Mouse (Mus musculus) testis, adult 2 months (tissue): ENCODE data around the gene R3hdm4. TPM values are rescaled to one million over a fixed set of nuclear protein-coding genes. Genes with fewer than 3 reads are reported as not detected.

ENCODE experiments used
- H3K27ac ChIP-seq: fragments of 200-500 bp; 2 replicates; pipeline ENCODE4 v1.5.1; 2012; ENCODE audit warnings: low read depth, low read length; ENCODE audit not compliant: control insufficient read depth, insufficient read depth
- H3K27me3 ChIP-seq: fragments of 200-500 bp; 2 replicates; pipeline ENCODE4 v1.6.1; 2012; ENCODE audit warnings: mild to moderate bottlenecking, low read length, moderate library complexity; ENCODE audit not compliant: control insufficient read depth, insufficient read depth
- H3K36me3 ChIP-seq: fragments of 200-500 bp; 2 replicates; pipeline ENCODE4 v1.6.1; 2012; ENCODE audit warnings: mild to moderate bottlenecking, low read length; ENCODE audit not compliant: control insufficient read depth, insufficient read depth
- H3K4me1 ChIP-seq: fragments of 200-500 bp; 2 replicates; pipeline ENCODE4 v1.6.1; 2012; ENCODE audit warnings: low read length; ENCODE audit not compliant: control insufficient read depth, insufficient read depth
- H3K4me3 ChIP-seq: fragments of 200-500 bp; 2 replicates; pipeline ENCODE4 v1.5.1; 2012; ENCODE audit warnings: low read depth, mild to moderate bottlenecking, low read length, moderate library complexity, mixed read lengths; ENCODE audit not compliant: control insufficient read depth
- CTCF ChIP-seq: fragments of 200-500 bp; IDR thresholded peaks from 2 replicates; pipeline ENCODE4 v1.5.1; 2012; ENCODE audit warnings: low read depth, mild to moderate bottlenecking, inconsistent platforms, low read length, moderate library complexity; ENCODE audit not compliant: control insufficient read depth, insufficient read depth, insufficient replicate concordance
- POLR2A ChIP-seq: fragments of 200-500 bp; IDR thresholded peaks from 2 replicates; pipeline ENCODE4 v1.6.1; 2012; ENCODE audit warnings: low read depth, mild to moderate bottlenecking, inconsistent platforms, low read length, moderate library complexity; ENCODE audit not compliant: control insufficient read depth
- polyA plus RNA-seq: library from polyadenylated mRNA; depleted of rRNA; stranded (reverse); fragments of >200 nt; gene quantifications from 2 replicates; pipeline ENCODE4 v1.2.3, GENCODE M21; 2012

Gene R3hdm4
- polyA plus RNA-seq, 1 experiment: 15.2 TPM

DNA sequence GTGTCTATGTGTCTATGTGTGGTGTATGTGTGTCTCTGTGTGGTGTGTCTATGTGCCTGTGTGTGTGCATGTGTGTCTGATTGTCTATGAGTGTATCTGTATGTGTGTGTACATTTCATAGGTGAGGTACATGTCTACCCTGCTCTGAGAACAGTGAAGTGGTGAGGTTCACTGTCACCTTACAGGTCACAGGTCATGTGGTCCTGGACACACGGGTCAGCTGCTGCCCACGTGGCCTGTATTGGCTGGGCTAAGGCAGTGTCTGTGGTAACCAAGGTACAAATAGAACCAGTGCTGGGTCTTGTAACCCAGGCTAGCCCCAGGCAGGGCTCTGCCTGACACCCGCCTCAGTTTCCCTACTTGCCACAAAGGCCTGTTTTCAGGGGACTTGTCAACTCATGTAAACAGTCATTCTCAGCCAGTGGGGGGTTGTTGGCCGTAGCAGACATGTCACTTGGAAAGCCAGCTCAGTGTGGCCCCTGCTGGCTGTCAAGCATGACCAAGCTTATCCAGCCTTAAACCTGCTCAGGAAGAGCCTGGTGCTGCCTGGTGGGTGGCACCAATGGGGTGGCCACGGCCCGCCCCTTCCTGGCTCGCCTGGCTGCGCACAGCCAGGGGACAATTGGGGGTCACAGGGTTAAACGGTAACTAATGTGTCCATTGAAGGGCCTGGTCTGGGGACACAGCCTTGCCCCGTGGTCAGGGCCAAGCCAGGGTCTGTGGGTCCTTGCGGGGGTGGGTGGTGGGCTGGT, 16.9 kb upstream of the R3hdm4 start:
- no peak for TF ChIP-seq CTCF
- TF ChIP-seq POLR2A: no peak
- H3K4me3 ChIP-seq: no peak overlapping the region
- no peaks in the 10 kb centered on the region for H3K27me3 ChIP-seq
- peaks cover 23% of the 10 kb centered on the region for H3K4me1 ChIP-seq
- H3K27ac ChIP-seq: no peak overlapping the region
- no peaks in the 10 kb centered on the region for H3K36me3 ChIP-seq

DNA sequence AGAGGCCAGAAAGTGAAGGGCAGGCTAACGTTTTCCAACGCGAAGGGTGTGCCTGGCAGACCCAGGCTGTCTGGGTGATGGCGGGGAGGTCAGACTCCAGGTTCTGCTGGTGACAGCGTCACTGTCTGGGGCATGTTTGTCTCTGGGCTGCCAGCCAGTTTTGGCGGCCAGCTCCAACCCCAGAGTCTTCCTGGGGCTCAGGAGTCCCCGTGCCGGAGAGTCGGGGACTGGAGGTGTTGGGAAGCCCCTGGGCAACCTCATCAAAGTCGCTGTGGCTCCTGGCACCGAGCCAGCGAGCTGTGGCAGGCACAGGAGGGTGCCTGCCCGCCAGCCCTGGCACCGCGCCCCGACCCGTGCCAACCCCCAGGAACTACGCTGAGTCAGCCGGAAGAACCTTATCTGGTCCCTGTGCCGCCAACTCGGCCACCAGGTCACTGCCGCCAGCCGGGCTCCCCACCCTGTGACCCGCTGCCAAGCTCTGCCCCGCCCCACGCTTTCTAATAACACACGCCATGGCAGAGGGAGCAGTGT, 16.0 kb upstream of the R3hdm4 start:
- no peak overlapping the region for H3K27ac ChIP-seq
- H3K4me1 ChIP-seq: peaks cover 29% of the 10 kb centered on the region
- TF ChIP-seq CTCF (no peak), POLR2A (no peak)
- H3K36me3 ChIP-seq: no peaks in the 10 kb centered on the region
- no peaks in the 10 kb centered on the region for H3K27me3 ChIP-seq
- no peak overlapping the region for H3K4me3 ChIP-seq

DNA sequence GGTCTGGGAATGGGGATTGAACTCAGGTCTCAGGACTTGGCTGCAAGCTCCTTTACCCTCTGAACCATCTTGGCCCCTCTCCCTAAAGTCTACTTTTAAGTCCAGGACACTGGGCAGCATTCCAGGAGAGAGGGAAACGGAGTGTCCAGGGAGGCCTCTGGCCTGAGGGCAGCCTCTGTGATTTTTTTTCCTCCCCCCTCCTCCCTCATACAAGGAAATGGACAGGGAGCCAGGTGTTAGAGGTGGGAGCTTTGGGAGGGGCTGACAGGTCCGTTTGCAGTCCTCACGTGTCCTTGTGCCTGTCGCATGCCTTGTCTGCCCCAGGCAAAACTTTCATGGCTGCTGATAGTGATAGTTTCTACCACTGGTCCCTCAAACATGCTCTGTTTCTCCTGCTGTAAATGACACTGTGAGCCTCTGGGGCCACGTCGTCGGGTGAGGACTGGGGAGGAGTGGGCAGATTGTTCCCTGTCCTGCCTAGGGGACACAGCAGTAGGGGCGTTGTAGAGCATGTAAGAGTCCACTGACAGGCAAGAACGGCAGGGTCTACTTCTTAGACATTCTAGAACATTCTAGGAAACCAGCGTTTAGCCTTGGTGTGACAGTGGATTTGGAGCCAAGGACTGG, 15.4 kb upstream of the R3hdm4 start:
- H3K36me3 ChIP-seq: no peaks in the 10 kb centered on the region
- TF ChIP-seq POLR2A: no peak
- TF ChIP-seq CTCF: no peak
- peaks cover 29% of the 10 kb centered on the region for H3K4me1 ChIP-seq
- H3K27ac ChIP-seq: no peak overlapping the region
- no peak overlapping the region for H3K4me3 ChIP-seq
- H3K27me3 ChIP-seq: no peaks in the 10 kb centered on the region

DNA sequence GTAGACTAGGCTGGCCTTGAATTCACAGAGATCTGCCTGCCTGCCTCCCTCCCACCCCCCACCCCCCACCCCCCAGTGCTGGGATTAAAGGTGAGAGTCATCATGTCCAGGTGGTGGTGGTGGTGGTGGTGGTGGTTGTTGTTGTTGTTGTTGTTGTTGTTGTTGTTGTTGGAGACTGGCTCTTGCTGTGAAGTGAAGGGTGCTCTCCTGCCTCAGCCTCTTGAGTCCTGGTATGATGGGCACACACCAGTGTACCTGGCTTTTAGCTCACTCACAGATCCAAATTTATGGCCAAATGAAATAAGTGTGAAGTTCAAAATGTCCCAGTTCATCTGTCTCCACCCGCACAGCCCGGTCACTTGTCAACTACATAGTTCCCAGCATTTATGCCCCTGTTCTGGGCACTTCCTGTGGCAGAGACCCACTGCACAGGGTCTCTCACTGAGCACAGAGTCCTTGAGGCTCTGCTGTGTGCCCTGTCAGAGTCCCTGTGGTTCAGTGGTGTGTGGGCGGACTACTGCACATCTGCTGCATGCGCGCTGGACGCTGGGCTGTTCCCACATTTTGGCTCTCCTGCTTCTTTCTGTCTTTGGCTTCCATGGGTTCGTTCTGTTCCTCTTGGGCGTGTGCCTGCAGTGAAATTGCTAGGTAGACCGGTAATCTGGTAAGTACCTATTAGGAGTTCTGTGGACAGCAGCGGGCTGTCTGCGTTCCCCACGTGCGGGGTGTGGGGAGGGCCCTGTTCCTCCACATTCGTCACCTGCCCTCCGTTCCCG, 14.0 kb upstream of the R3hdm4 start:
- H3K36me3 ChIP-seq: no peaks in the 10 kb centered on the region
- no peaks in the 10 kb centered on the region for H3K27me3 ChIP-seq
- peaks cover 29% of the 10 kb centered on the region for H3K4me1 ChIP-seq
- H3K27ac ChIP-seq: no peak overlapping the region
- TF ChIP-seq CTCF (no peak), POLR2A (no peak)
- H3K4me3 ChIP-seq: no peak overlapping the region

DNA sequence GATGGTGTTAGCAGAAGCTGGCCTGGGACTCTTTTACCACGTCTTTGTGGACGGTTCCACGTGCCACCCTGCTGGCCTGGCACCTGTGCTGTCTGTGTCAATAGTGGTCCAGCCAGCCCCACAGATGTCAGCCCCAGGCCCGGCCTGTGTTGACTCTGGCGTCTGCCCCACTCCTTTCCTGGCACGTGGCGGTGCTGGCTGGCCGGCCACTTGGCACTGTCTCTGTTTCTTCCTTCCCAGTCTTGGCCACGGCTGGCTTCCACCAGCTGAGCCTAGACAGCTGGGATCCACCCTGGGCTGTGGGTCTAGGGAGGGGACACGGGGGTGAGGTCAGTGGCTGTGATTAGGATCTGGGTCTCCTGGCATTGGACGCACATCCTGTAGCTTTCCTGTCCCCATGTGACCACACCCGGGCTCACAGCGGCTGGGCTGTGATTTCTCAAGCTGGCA, 13.3 kb upstream of the R3hdm4 start:
- Histone ChIP-seq H3K27me3 (no peaks in the 10 kb centered on the region), H3K4me1 (peaks cover 31% of the 10 kb centered on the region), H3K36me3 (no peaks in the 10 kb centered on the region), H3K4me3 (no peak overlapping the region), H3K27ac (no peak overlapping the region)
- TF ChIP-seq POLR2A: no peak
- TF ChIP-seq CTCF: no peak

DNA sequence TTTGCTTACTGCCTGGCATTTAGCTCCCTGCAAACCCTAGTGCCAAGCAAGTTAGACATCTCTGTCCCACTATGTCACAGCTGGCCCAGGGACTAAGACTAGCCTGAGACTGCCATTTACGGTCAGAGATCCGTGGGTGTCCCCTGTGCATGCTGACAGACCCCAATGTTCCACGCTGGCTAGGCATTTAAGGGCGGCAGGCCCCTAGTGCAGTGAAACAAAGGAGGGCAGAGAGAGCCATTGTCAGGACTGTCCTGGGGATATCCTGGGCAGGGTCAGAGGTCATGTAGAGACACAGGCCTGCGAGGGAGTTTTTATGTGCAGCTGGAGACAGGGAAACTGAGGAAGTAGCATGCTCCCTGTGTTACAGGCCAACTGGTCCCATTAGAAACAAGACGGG, 12.9 kb upstream of the R3hdm4 start:
- Histone ChIP-seq H3K27ac (no peak overlapping the region), H3K27me3 (no peaks in the 10 kb centered on the region), H3K36me3 (no peaks in the 10 kb centered on the region), H3K4me1 (peaks cover 33% of the 10 kb centered on the region), H3K4me3 (peak overlapping the region; percentile 7; the same call in 1 of the 2 replicates)
- TF ChIP-seq CTCF (no peak), POLR2A (no peak)
